Mouse (Mus musculus) adrenal gland, adult (tissue): ENCODE measurements at regions not wholly inside any gene's neighbourhood (a gene's known extent, or its start where the extent isn't known, plus 50 kb on each side); places are given as distances from the start of the nearest gene placed in this dataset.

Experiments used
- DNase-seq, 2 experiments: peaks; one replicate each; pipeline ENCODE4 v3.0.0; 2022 to 2023; ENCODE audit warnings: low spot score in 1 of 2; ENCODE audit not compliant: inconsistent age in 2 of 2

- no peak for DNase-seq
These were observed 1164.9 kb upstream of the A1bg start for GRCm38 (mm10) chr15:62087755-62088154.

- DNase-seq: no peak
These were observed 1163.2 kb upstream of the A1bg start for GRCm38 (mm10) chr15:62086037-62086436.

- DNase-seq: no peak
These were observed 1160.5 kb upstream of the A1bg start for GRCm38 (mm10) chr15:62083347-62083746.

GRCm38 (mm10) chr15:62082539-62082938 lies 1159.7 kb upstream of the A1bg start:
- DNase-seq: no peak

DNA sequence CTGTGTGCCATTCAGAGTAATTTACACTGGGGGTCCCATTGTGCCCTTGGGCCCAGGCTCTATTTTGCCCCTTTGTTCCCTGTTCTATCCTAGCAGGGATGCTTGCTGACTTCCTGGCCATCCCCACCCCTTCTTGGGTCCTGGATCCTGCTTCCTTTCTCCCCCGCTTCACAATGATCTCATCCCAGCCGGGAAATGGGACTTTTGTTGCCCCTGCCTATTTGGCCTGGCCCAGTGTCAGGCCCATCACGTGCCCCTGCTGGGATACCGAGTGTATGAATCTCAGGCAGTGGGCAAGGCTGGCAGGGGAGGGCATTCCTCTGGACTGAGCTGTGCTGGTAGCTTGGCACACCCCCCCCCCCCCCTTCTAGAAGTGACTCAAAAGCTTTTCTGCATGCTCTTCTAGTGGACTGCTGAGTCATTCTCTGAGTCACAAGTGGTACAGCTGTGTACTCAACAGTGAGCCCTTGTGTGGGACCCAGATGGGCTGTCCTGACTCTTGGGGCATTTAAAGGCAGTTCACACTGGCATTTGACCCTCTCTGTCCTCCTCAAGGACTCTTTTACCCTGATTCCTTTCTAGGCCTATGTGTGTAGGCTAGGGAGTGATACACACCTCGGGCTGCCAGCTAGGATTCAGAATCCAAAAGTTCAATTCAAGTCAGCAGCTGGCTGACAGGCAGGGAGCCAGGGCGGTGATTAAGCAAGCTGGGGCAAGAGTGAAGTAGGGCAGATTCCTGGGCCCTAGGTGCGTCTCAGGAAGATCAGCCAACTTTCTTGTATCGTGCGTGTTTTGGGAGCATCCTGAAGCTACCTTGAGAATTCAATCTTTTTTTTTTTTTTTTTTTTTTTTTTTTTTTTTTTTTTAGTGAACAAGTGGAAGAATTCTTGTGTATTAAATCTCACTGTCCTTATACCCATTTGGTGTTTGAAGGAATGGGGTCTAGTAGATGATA lies 1156.6 kb upstream of the A1bg start:
- peak; percentile 91 to 96 for DNase-seq

GRCm38 (mm10) chr15:62076552-62077234 lies 1153.9 kb upstream of the A1bg start:
- DNase-seq: peak in 1 of 2 experiments; percentile 33

- no peak for DNase-seq
These were observed 1151.9 kb upstream of the A1bg start for GRCm38 (mm10) chr15:62074735-62075134.

GRCm38 (mm10) chr15:62073595-62073994 lies 1150.8 kb upstream of the A1bg start:
- DNase-seq: no peak

GRCm38 (mm10) chr15:62071311-62071710 lies 1148.5 kb upstream of the A1bg start:
- DNase-seq: no peak

DNA sequence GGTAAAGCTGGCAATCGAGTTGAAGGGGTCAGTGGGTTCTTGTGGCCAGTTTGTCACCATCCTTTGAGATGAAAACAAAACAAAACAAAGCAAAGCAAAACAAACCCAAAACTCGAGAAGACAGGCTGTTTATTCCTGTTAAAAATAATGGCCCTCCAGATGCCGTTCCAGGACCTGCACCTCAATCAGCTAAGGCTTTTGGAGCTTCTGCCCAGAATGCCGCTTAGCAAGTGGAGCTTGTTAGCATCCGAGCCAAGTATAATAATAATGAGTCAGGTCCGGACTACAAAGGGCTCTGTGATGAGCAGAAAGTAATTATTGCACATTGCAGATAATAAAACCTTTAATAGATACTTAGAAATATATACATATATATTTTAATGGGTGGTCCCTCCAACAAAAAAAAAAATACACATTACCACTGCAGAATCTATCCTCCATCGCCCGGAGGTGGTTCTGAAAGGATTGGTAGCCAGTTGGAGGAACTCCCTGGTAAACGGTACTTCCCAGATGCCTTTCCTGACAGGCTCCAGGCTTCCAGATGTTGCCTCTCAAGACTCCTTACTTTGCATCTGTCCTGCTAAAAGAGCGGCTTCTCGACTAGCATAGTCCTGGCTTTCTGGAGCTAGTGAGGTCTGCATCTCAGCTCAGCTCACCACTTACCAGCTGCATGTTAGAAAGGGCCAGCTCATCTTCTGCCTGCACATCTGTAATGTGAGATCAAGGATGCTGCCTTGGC lies 1145.8 kb upstream of the A1bg start:
- no peak for DNase-seq

- no peak for DNase-seq
These were observed 1141.6 kb upstream of the A1bg start for GRCm38 (mm10) chr15:62064399-62064798.

DNA sequence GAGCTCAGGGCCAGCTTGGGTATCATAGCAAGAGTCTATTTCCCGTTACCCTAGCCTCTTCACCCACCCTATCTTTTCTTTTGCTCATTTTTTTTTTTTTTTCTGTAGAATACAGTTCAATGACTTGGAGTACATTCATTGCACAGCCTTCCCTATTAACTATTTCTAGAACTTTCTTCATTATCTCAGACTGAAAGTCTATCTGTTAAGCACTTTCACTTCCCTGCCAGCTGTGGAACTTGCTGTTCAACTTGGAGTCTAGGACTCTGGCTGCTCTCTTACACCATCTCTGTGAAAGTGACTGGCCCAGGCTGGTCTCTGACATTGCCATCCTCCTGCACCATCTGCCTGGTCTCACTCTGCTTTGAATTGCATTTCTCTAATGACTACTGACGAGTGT lies 1134.6 kb upstream of the A1bg start:
- no peak for DNase-seq

DNA sequence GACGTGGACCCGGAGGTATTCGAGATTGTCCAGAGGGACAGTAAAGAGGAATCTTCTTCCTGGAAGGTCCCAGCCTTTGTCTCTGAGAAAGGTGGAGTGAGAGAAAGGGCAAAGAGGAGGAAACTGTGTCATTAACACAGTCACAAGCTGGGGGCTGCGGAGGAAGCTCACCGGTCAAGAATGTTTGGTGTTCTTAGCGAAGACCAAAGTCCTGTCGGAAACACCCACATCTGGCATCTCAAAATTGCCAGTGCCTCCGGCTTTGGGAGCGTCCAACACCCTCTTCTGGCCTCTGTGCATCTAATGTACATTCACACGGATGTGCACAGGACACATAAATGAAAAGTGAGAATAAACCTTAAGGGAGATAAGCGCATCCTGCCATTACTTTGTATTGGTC lies 1134.1 kb upstream of the A1bg start:
- DNase-seq: no peak

DNA sequence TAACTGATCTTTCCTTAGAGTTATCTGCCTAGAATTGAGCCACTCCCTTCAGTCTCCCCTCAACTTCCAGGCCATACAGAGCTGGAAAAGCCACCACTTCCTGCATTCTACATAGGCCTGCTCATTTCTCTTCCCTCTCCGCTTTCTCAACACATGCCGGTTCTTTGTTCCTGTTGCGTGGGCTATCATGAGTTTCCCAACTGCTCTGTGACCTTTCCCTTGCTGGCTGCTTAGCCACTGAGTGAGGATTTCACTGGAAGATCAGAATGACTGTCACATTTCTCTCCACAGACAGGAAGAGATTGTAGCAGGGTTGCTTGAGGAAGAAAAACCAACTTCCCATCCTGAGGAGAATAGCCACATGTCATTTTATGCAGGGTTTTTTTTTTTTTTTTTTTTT lies 1133.6 kb upstream of the A1bg start:
- DNase-seq: peak; percentile 23 to 73

DNA sequence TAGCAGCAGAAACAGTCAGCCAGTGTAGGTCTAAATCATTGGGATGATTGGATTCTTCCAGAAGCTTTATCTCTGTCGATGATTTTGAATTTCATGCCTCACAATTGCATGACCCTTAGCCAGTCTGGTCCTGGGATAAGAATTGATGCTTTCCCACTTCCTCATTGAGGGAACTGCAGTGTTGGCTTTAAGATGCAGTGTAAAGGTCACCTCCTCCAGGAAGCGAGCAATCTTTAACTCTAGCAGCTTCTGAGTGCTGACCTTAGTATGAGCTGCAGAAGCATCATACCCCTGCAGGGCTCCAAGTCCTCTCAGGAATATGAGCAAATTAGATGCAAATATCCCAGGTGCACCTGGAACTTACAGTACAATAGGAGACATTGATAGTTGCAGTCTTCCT lies 1132.2 kb upstream of the A1bg start:
- DNase-seq: no peak

DNA sequence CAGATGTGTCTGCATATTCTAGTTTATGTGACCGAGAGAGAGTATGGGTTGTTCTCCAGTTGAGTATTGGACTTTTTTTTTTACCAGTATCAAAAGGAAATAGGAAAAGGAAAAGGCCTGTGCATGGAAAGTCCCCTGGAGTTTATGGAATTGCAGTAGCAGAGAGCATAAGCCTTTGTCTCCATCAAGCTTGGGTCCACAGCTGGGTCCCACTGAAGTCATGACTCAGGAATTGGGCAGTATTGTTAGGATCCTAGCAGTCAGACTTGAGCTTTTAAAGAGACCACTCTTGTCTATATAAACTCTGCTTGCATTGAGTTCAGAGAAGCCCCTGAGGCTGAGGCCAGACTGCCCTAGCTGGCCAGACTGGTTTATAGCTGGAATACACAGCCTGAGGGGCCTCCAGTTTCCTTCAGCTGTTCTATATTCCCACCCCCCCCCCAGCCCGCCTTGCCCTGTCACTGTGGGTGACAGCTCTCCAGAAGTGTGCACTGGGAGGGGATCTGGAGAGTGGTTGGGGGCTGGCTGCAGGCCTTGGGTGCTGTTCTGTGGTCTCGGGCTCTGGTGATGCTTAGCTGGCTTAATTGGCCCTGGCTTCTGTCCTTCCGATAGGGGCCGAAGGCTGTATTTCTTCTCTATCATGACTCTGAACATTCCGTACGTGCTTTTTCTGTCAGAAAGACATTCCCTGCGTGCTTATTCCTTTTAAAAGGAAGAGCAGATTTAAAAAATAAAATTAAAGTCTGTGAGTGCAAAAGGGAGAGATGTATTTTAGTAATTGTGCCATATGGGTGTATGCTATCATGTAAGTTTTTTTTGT lies 1130.8 kb upstream of the A1bg start:
- no peak for DNase-seq

DNA sequence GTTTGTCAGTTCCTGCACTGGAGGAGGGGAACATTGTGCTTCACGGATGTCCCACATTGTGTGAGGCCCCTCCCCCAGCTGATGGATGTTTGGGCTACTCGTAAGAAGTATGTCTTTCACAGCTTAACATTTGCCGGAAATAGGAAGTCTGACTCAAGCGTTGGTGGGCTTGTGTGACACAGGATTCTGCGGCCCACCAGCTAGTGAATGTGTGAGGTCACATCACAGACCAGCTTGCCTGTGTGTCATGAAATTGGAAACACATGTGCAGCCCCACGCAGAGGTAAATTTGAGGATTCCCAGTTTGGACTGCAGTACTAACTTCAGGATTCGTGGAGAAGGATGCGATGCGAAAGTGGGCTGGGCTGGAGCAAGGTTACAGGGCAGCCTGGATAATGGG lies 1126.6 kb upstream of the A1bg start:
- DNase-seq: peak in 1 of 2 experiments; percentile 30

DNA sequence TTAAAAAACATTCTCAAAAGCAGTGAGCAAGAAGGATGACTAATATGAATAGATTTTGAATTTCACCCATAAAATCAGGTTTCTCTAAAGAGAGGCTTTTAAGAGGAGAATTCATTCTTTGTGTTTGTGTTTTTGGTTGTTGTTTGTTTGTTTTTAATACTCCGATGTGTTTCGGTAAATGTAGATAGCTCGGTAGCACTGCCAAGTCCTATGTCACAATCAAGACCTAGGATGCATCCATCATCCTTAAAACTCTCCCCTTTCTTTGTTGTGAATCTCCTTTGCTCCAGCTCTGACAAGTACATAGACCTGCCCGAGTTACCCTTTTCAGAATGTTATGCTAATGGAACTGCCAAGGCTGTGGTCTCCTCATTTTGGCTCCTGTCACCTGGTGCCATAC lies 1126.2 kb upstream of the A1bg start:
- DNase-seq: no peak

GRCm38 (mm10) chr15:62046276-62046675 lies 1123.5 kb upstream of the A1bg start:
- peak in 1 of 2 experiments; percentile 60 for DNase-seq

DNA sequence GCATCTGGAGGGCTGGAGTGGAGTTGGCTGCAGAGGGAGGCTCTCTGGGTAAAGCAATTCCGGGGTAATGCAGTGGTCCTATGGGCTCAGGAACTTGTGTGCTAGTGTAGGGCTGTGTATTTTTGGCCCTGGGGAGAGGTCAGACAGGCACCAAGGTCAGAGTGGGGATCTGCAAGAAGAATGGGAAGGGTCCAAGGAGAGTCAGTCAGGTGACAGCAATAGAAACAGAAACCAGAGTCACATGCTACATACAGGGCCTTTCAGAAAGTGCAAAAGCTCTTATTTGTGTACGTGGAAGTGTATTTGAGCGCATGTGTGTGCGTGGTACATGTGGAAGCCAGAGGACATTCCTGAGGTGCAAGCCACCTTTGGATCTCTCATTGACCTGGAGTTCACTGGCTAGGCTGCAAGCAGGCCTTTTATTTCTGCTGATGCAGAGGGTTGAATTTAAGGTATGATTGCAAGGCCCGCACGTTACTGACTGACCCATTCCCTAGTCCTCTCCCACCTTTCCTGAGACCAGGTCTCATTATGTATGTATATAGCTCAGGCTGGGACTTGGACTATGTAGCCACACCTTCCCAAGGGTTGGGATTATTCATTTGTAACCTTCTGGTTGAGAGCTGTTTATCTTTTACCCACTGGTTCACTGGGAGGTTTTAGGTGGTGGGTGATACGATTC lies 1122.0 kb upstream of the A1bg start:
- peak in 1 of 2 experiments; percentile 45 for DNase-seq
